Mouse (Mus musculus) left cerebral cortex, adult 8-10 months (tissue): ENCODE data around the gene Rbm20. TPM values are rescaled to one million over a fixed set of nuclear protein-coding genes. Genes with fewer than 3 reads are reported as not detected.

Experiments used
- DNase-seq, 2 experiments: peaks; one replicate each; pipeline ENCODE4 v3.0.0; 2022; ENCODE audit warnings: low spot score in 2 of 2
- total RNA-seq, 4 experiments: library from RNA; stranded (reverse); gene quantifications; 2 replicates each; pipeline ENCODE4 v1.2.4; 2022

The Rbm20 gene
- total RNA-seq, 4 experiments from 2014 or later = 4.7 to 6.5 (median 5.8) TPM

DNA sequence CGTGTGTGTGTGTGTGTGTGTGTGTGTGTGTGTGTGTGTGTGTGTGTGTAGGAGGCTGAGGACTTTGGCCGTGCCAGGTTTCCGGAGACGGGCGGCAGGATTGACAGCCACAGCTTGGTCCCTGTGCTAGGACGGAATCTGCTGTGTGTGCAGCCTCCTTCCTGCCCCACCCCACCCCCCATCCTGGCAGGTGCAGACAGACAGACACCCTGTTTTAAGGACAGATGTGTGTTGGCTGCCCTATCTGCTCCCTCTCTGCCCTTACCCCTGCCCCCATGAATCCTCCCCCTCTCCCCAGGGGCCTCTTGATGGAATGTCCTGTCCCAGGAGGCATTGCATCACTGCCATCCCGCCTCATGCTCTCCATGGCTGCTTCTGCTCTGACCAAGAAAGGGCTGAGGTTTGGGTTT, 77.3 kb downstream of the Rbm20 start:
- no peak for DNase-seq

DNA sequence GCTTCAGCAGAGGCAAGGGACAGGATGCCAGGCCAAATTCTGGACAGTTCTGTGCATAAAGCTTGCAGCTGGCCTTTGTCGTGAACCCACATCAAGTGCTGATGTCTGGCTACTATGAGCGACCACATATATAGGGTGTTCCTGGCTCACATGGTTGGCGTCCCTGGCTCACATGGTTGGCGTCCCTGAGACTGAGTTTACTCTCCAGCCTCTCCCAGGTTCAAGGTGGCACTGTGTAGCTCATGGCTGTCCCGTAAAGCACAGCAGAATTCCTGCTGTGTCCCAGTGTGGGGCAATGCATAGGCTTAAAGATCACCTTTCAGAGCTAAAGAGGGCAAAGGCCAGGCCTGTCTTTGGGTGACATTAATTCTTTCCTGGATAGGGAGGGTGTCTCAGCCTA, 78.2 kb downstream of the Rbm20 start:
- DNase-seq = no peak

DNA sequence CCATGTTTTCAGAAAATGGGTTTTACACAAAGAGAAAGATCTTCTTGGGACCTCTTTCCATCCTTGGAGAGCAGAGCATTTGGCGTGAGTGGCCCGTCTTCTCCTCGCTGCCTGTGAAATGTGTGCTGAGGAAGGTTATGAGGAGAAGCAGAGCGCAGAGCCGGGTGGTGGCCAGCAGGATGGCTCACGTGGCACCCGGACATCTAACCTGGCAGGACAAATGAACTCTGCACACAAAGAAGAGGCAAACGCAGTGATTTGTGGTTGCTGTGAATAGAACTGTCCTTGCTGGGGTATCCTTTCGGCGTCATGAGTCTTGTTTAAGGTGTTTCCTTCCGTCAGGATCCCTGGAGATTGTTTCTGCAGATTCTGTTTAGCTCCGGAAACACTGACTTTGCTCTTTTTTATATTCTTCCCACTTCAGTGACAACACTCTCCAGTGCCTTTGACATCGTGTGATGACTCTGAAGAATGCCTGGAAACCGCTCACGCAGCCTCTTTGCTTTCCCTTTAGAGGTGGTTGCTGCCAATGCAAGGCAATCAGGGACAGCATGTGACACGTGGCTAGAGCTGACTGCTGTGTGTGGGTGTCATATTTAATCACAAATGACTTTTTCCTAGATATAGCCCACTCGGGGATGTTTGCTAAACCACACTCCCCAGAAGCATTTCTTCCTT, 80.5 kb downstream of the Rbm20 start:
- no peak for DNase-seq

DNA sequence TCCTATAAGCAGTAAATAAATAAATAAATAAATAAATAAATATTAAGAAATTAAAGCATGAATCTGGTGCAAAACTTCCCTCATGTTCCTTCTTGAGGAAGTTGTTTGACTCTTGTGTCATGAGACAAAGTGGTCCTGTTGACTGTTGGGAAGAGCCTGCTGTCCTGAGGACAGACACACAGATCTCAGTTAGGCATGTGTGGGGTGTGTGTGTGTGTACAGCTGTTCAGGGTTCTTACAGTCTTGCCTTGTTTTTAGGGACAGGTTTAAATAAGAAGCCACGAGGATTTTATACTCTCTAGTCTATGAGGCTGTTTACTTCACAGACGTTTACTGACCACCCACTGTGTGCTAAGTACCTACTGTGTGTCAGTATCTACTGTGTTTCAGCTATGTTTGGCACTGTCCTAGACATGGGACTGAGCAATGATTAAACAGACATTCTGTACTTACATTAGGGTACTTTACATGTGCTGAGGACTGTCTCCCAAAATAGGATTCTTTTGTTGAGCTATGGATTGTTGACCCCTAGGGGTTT, 81.8 kb downstream of the Rbm20 start:
- DNase-seq = no peak

DNA sequence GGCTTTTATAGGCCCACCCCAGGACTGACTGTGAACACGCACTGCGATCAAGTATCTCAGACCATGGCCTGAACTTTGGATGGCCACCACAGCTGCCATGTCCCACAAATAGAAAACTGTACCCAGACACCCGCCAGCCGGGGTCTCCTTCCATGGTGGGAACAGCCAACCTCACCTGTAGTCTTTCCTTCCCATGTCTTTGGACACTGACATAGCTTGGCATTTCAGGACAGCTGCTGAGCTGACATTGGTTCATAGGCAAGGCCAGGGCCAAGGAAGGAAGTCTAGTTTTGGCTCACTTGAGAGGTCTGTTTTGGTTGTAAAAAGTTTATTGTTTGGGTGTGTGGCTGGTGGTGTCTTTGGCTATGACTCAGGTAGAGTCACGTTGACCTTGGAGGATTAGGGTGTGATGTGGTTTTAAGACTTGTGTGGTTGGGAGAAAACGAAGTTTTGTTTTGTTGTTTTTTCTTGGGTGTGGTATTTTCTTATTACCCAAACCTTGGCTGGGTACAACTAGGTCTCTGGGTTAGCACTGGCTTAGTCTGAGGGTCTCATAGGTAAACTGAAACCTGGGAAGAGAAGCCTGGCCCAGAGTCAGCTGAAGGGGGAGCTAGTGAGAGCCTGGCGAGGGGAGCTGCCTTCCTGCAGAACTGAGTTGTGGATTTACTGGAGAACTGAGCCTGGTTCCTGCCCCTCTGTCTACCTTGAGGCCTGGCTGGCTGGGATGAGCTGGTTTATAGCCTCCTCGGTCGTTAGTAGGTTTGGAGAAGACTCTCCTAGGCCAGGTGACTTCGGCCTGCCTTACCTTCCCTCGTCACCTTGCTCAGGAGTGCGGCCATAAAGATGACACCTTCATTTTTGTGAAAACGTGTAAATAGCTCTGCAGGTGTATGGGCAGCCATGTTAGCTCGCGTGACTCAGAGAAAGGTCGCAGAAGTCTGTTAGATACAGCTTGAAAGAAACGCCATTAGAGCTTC, 83.3 kb downstream of the Rbm20 start:
- no peak for DNase-seq

DNA sequence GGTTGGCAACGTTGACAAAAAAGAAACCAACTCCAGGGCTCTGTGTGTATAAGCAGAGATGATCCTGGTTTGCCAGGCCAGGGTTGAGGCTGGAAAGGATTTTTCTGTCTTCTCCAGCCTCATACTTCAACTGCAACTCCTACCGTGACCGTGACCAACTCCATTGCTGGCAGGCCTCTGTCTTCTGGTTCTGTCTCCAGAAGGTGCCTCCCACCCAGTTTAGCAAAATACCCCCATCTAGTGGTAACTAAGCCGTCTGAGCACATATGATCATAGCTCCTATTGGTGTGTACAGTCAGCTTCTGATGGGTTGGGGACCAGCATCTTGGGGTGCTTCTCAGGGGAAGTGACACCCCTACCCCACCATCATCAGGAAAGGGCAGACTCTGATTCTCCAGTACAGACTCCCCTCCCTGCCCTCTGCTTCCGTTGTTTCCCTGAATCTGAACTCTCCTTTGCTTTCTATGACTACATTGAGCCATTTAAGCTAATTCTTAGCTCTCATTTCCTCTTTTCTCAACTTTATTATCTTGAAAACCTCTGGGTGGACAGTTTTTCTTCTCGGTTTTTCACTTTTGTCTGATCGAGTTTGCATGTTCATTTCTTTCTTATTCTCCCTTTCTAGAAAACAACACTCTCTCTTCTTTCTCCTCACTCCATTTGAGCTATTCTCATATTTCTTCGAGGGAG, 85.8 kb downstream of the Rbm20 start:
- DNase-seq = no peak

DNA sequence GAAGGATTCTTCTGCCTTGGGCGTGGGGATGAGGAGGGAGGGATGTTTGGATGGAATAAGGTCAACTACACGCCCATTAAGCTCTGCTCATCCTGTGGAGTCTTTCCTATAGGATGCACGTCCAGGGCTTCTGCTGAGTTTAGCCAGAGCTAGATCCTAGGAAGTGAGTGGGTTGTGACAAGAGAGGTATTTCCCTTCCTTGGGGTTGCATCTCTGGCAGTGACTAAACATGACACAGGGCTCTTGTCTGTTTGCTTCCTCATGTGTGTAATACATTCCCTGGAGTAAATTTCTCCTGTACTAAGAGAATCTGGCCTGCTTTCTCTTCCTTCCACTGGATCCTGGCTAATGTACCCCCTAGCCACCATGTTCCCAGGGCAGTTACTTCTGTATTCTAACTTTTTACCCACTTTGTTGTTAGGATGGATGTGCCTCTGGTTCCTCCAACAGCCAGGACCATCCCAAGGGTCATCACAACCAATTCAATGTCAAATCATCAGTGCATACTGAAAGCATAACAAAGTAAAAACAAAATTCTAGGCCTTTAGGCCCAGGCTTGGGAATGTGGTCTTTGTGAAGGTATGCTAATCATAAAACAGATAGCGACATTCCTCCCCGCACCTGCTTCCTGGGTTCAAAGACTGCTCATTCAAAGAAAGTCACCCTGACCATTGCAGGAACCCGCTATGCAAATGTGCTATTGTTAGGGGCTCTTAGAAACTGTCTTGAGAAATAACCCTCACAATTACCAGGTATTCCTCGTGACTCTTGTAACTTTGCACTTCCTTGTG, 87.8 kb downstream of the Rbm20 start:
- DNase-seq = no peak

DNA sequence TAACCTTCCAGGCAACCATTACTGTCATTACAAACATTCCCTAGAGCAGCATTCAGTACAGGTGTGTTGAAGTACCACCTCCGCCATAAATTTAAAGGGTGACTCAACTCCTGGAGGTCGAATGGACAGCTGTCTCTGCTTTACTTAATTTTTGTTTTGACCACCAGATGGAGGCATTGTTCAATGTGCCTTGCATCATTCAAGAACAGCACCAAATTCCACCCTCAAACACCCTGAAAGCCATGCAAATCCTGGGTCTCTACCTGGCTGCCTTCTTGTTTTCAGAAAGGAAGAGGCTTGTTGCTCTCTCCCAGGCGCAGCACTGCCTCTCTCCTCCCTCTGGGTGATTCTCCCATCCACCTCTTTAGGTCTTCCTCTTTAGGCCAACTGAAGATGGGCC, 91.4 kb downstream of the Rbm20 start:
- DNase-seq = no peak

DNA sequence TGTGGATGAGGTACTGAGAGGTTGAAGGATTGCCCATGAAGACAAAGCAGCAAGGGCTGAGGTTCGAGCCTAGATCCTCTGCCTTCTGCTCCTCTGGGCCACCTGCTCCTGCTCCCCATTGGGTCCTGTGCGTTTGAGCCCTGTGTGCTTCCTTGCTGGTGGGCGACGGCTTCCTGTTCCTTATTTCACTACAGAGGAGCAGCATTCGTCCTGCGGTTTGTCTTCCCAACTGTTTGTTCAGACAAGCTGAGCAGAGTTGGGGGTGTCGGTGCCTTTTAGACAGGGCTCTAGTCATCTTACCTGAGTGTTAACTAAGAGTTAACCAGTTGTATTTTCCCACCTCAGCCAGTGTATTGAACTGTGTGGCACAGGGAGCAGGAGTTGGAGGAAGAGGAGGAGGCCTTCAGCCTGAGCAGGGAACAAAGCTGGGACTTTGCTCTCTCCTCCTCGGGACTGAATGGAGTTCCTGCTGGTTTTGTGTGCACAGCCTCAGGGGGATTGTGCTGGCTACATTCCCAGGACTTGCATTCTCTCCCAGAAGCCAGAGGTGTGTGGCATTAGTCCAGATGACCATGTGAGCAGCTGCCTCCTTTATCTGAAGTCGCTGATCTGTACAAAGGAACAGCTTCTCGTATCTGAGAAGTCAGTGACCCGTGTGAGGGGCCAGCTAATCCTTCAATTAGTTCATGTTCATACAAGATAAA, 97.0 kb downstream of the Rbm20 start:
- DNase-seq = no peak

DNA sequence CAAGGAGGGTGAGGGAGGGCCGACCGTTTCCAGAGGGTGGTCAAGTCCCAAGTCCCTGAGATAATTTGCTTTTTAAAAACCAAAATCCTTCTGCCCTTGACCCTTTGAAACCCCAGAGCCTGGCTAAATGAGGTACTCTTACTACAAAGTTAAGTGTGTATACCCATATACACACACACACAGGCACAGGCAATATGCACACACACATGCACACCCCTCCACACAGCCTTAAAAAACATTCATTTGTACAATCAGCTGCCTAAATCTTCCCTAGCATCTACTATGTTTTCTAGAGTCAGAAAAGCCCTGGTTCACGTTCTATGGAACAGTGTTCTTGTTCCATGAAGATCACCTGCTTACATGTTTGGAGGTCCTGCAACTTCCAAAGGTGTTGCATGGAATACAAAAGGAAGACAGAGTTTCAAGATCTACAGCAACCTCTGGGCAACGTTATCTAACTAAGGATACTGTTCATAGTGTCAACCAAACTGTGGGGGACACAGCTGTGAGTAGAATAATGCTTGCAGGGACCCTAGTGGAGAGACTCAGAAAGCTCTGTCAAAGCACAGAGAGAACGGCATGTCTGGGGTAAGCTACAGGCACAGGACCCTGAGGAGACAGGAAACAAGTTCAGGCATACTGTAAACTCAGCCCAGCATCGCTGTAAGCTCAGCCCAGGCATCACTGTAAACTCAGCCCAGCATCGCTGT, 97.7 kb downstream of the Rbm20 start:
- DNase-seq = no peak

DNA sequence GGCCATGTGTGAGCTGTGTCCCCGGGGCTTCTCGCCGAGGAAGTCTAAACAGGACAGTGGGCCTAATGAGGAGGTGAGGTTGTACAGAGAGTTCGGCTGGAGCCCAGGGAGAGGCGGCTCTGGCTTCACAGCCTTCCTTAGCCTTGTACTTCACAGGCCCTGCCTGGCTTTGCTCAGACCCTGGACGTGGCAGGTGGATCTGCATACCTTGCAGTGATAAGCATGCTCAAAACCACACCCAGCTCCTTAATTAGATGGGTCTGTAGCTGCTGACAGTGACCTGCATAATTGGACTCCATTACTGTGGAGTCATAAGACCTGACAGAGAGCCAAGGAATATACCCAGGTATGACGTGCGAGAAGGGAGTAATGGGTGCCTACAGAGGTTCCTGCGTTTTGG, 102.3 kb downstream of the Rbm20 start:
- DNase-seq = no peak

DNA sequence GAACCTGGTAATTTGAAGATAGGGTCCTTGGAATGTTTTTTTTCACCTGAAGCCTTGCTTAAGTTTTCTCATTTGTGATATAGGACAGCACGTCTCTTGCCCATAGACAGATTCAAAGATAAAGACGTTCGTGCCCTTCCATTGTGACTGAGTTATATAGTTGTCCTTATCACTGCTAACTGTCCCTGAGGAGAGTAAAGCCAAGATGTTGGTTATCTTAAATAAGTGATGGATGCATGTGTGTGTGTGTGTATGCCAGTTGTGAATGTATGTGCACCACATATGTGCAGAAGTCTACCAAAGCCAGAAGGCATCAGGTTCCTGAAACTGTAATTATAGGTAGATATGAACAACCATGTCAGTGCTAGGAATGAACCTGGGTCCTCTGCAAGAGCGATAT, 102.7 kb downstream of the Rbm20 start:
- DNase-seq = no peak

DNA sequence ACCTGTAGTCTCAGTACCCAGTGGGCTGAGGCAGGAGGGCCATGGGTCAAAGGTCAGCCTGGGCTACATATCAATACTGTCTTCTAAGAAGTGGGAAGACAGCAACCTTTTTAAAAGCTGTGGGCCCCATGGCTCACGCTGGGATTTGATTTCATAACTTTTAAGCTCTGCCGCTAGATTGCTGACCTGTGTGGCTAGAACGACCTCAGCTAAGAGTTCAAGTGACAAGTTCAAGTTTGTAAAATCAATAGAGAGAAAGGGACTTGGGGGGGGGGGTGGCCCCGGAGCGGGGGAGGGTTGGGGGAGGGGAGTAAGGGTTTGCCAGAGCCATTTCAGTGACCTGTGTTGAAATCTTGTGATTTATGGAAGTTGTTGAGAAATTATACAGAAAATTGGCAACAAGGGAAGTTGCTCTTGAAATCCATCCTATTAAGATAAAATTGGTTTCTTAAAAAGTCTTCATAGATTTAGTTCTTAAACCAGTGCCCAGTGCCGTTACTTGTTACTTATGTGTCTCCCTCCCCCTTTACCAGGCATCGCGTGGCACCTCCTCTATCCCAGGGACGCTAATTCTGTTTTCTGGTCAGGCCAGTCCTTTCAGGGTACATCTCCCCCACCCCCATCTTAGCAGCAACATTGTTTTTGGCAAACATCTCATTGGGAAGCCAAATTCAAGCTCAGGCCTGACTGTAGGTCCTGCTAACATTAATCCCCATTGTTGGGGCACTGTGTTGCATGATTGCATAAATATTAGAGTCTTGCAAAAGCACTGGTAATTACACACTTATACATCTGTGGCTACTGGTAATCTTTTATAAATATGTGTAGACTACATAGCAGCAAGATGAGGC, 103.9 kb downstream of the Rbm20 start:
- no peak for DNase-seq

DNA sequence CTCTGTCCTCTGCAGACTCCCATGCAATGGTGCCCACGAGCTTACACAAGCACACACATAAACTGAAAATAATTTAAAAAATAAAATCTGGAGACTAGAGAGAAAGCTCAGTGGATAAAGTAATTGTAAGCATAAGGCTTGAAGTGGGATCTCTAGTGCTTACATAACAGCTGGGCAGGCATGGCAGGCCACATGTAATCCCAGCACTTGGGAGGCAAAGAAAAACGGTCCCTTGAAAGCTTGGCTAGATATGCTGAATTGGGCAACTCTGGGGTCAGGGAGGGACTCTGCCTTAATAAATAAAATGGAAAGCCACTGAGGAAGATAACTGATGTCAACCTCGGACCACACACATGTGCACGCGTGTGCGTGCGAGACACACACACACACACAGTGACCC, 104.7 kb downstream of the Rbm20 start:
- no peak for DNase-seq

DNA sequence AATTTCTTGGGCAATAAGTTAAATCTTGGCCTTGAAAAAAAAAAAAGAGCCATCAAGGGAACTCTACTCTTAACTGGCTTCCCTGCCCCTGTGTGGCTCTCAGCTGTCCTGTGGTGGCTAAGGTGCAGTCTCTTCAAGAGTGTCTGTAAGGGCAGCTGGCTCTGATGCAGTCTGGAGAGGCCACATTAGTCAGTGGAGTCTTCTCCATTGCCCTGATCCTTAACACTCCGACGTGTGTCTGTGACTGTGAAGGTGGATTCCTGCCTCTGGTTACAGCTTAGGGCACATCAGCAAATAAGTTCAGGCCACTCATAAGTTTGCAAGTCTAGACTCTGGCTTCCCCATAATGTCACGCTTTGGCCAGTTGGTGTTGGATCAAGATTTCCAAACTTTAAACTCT, 108.2 kb downstream of the Rbm20 start:
- no peak for DNase-seq

DNA sequence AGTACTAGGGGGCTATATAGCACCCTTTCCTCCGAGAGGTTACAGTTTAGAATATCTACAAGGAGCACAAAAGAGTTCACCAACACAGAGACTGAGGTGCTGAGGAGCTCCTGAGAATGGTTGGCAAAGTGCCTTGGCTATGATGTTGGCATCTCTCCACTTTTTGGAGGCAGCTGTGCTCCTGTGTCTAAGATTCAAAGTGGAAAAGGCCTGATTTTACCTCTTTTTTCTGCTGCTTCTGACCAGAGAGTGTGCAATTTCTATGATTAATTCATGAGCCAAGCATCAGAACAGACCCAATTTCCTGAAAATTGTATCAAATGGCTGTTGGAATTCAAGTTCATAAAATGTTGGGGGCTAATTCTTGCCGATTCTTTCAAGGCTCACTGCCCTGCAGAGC, 109.1 kb downstream of the Rbm20 start:
- DNase-seq = no peak

DNA sequence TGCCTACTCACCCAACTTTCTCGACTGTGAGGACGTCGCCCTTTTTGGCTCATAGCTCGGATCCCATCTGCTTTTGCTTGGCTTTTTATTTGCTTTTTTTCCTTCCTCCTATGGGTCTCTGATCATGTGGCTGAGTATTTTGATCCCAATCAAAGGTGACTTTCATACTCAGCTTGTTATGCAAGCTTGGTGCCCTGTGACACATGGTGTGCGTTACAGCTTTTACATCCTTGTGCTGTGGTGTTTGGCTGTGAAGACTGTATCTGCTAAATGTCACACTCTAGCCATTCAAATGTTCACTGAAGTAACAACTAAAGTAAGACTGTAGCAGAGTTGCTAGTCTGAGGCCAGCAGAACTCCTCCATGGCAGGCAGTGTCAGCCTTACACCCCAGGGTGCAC, 109.7 kb downstream of the Rbm20 start:
- no peak for DNase-seq

DNA sequence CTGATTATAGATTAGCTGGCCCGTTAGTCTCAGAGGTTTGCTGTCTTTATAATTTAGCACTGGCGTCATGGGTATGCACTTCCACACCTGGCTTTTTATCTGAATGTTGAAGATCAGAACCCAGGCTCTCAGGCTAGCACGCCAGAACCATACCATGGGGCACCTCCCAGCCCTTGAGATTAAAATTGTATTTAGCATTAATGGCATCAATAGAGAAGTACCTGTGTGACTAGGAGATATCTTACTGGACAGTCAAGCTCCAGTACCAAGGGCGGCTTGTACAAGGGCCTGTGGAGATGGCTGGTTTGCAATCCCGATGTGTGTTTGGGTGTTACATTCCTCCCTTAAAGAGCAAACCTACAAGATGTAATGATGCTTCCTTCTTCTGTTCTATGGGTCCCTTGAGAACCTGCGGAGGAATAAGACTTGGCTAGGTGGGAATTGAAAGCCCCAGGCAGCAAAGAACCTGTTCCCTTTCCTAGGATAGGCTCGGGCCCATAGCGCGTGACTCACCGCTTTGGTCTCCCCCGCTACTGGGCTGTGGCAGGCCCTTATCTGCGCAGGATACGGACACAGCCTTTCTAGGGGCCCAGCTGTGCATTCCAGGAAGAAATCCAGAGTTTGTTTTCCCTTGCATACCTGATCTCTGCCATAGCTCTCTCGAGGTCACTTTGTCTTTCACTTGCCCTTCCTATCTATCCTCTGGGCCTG, 111.7 kb downstream of the Rbm20 start:
- DNase-seq = no peak
